Mouse (Mus musculus) cerebellum, adult 2 months (tissue): Measurements from ENCODE around the gene Zfp764.

Experiments
- CTCF ChIP-seq: fragments of 200-500 bp; IDR thresholded peaks from 2 replicates; pipeline ENCODE4 v1.5.1; 2011; ENCODE audit warnings: low read depth, mild to moderate bottlenecking, control low read depth, low read length, moderate library complexity, borderline replicate concordance; ENCODE audit not compliant: insufficient read depth
- POLR2A ChIP-seq: fragments of 200-500 bp; IDR thresholded peaks from 2 replicates; pipeline ENCODE4 v1.6.1; 2011; ENCODE audit warnings: low read length, control low read depth, borderline replicate concordance; ENCODE audit not compliant: insufficient read depth

GRCm38 (mm10) chr7:127443976-127444375 lies 37.4 kb upstream of the Zfp764 start:
- TF ChIP-seq CTCF (no peak), POLR2A (no peak)
